Mouse (Mus musculus): ENCODE measurements at regions not wholly inside any gene's neighbourhood (a gene's known extent, or its start where the extent isn't known, plus 50 kb on each side); places are given as distances from the start of the nearest gene placed in this dataset.
A peak's percentile ranks its signal among the peaks of the same experiment; 100 is the strongest.

- TF ChIP-seq POLR2A (IDR thresholded peaks at IDR 0.05; ENCODE audit: low read depth, low read length), result no peak
- TF ChIP-seq CTCF (IDR thresholded peaks at IDR 0.05; ENCODE audit: borderline replicate concordance, insufficient read depth, low read length), result no peak
- H3K4me1 ChIP-seq (ENCODE audit: control insufficient read depth, insufficient read depth, low read length), result no peaks in the 10 kb centered on the region
- H3K27ac ChIP-seq (ENCODE audit: insufficient read depth, low read length), result no peak overlapping the region
- no peak overlapping the region for H3K4me3 ChIP-seq (ENCODE audit: insufficient read depth, low read length)
Observed at GRCm38 (mm10) chr14:98767481-98767880, 226.6 kb downstream of the Rpl36a-ps1 start.

DNA sequence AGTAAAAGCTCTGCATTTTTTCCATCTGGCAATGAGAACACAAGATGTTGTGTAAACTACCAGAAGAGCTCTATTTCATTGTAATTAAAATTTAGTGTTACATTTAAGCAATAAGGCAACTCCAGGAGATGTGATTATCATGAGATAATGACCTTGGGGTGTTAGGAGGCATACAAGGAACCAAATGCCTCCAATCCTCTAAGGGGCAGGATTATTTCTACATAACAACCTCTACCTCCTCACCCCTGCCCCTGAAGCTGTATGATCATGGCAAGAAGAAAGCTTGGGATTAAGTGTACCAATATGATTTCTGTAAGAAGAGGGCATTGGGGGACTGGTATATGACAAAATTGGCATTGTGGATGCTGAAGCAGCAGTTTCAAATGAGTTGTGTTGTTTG is 228.8 kb downstream of the Rpl36a-ps1 start:
- no peak for TF ChIP-seq CTCF (IDR thresholded peaks at IDR 0.05; ENCODE audit: borderline replicate concordance, insufficient read depth, low read length)
- TF ChIP-seq POLR2A (IDR thresholded peaks at IDR 0.05; ENCODE audit: low read depth, low read length), result no peak
- no peaks in the 10 kb centered on the region for H3K4me1 ChIP-seq (ENCODE audit: control insufficient read depth, insufficient read depth, low read length)
- H3K4me3 ChIP-seq (ENCODE audit: insufficient read depth, low read length), result no peak overlapping the region
- H3K27ac ChIP-seq (ENCODE audit: insufficient read depth, low read length), result no peak overlapping the region

DNA sequence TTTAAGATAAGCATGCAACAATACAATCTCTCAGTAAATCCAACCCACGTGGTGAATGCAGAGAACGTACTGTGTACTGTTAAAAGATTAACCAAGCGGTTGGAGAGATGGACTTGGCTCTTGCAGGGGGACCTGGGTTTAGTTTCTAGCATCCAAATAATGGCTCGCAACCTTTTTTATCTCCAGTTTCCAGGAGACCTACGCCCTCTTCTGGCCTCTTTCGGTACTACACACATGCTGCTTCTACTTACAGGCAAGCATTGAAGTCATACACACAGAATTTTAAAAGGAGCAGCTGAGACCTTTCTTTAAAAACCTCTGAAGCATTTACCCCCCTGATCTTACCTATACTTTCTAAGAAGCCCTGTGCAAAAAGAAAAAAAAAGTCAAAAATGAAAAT is 243.4 kb downstream of the Rpl36a-ps1 start:
- Histone ChIP-seq H3K27ac (ENCODE audit: insufficient read depth, low read length) (no peak overlapping the region), H3K4me1 (ENCODE audit: control insufficient read depth, insufficient read depth, low read length) (no peaks in the 10 kb centered on the region), H3K4me3 (ENCODE audit: insufficient read depth, low read length) (no peak overlapping the region)
- TF ChIP-seq CTCF (IDR thresholded peaks at IDR 0.05; ENCODE audit: borderline replicate concordance, insufficient read depth, low read length) (no peak), POLR2A (IDR thresholded peaks at IDR 0.05; ENCODE audit: low read depth, low read length) (no peak)

DNA sequence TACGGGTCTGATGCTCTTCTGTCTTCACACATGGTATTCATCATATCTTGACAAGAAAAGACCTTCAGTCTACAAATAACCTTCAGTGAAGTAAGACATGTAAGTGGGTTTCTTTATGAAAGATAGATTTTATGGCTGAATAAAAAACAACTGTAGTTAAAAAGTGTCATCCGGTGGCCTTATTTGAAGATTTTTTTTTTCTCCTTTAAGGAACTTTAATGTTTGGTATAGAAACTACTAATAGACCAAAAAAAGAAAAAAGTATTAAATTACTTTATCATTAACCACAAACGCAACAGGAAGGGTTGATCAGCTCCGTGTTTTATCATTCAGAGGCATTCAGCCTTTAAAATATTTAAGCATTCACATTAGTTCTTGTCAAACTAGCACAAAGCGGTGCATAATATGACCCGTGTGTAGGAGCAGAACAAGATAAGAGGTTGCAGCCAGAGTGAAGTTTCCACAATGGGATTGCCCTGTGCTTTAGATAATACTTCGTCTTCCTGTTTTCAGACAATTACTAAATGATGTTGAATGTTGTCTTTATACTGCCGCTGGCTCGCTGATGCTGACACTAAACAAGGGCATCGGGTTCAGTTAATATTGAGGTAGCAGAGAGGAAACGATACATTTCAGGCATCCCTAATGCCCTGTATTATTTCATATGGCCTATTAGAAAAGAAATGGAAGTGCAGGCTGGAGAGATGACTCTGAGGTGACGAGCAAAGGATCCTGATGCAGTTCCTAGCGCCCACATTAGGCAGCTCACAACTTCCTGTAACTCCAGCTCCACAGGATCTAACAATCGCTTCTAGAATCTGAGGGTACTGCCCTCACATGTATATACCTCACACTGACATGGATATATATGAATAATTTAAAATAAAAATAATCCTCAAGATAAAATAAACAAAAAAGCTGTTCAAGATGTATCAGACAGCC is 244.8 kb downstream of the Rpl36a-ps1 start:
- H3K4me3 ChIP-seq (ENCODE audit: insufficient read depth, low read length), result no peak overlapping the region
- TF ChIP-seq POLR2A (IDR thresholded peaks at IDR 0.05; ENCODE audit: low read depth, low read length), result no peak
- no peak for TF ChIP-seq CTCF (IDR thresholded peaks at IDR 0.05; ENCODE audit: borderline replicate concordance, insufficient read depth, low read length)
- no peak overlapping the region for H3K27ac ChIP-seq (ENCODE audit: insufficient read depth, low read length)
- no peaks in the 10 kb centered on the region for H3K4me1 ChIP-seq (ENCODE audit: control insufficient read depth, insufficient read depth, low read length)

- H3K27ac ChIP-seq (ENCODE audit: insufficient read depth, low read length), result no peak overlapping the region
- TF ChIP-seq CTCF (IDR thresholded peaks at IDR 0.05; ENCODE audit: borderline replicate concordance, insufficient read depth, low read length) (no peak), POLR2A (IDR thresholded peaks at IDR 0.05; ENCODE audit: low read depth, low read length) (no peak)
- H3K4me3 ChIP-seq (ENCODE audit: insufficient read depth, low read length), result no peak overlapping the region
- H3K4me1 ChIP-seq (ENCODE audit: control insufficient read depth, insufficient read depth, low read length), result no peaks in the 10 kb centered on the region
Observed at GRCm38 (mm10) chr14:98747159-98747775, 246.9 kb downstream of the Rpl36a-ps1 start.

GRCm38 (mm10) chr14:98730375-98730774 is 263.7 kb downstream of the Rpl36a-ps1 start:
- no peak overlapping the region for H3K4me3 ChIP-seq (ENCODE audit: insufficient read depth, low read length)
- no peak for TF ChIP-seq POLR2A (IDR thresholded peaks at IDR 0.05; ENCODE audit: low read depth, low read length)
- TF ChIP-seq CTCF (IDR thresholded peaks at IDR 0.05; ENCODE audit: borderline replicate concordance, insufficient read depth, low read length), result no peak
- no peaks in the 10 kb centered on the region for H3K4me1 ChIP-seq (ENCODE audit: control insufficient read depth, insufficient read depth, low read length)
- no peak overlapping the region for H3K27ac ChIP-seq (ENCODE audit: insufficient read depth, low read length)

- Histone ChIP-seq H3K27ac (ENCODE audit: insufficient read depth, low read length) (no peak overlapping the region), H3K4me3 (ENCODE audit: insufficient read depth, low read length) (no peak overlapping the region), H3K4me1 (ENCODE audit: control insufficient read depth, insufficient read depth, low read length) (no peaks in the 10 kb centered on the region)
- TF ChIP-seq POLR2A (IDR thresholded peaks at IDR 0.05; ENCODE audit: low read depth, low read length), result no peak
- no peak for TF ChIP-seq CTCF (IDR thresholded peaks at IDR 0.05; ENCODE audit: borderline replicate concordance, insufficient read depth, low read length)
Observed at GRCm38 (mm10) chr14:98728863-98729262, 265.3 kb downstream of the Rpl36a-ps1 start.

DNA sequence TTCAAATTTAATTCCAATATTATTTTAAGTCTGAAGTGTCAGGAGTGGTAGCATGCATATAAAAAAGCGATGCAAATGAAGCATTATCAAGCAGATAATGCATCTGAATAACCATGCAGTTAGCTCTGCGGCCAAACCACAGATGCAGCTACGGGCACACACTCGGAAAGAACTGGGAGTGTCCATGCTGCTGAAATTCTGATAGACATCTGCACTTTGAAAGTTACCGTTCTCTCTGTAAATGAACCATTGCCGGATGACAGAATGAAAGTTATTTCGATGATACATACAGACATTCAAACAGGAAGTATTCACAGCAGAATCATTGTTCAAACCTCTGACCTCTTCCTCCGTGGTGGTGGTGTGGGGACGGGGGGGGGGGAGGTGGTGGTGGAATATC is 271.6 kb downstream of the Rpl36a-ps1 start:
- Histone ChIP-seq H3K4me3 (ENCODE audit: insufficient read depth, low read length) (no peak overlapping the region), H3K27ac (ENCODE audit: insufficient read depth, low read length) (no peak overlapping the region), H3K4me1 (ENCODE audit: control insufficient read depth, insufficient read depth, low read length) (no peaks in the 10 kb centered on the region)
- TF ChIP-seq CTCF (IDR thresholded peaks at IDR 0.05; ENCODE audit: borderline replicate concordance, insufficient read depth, low read length) (no peak), POLR2A (IDR thresholded peaks at IDR 0.05; ENCODE audit: low read depth, low read length) (no peak)

DNA sequence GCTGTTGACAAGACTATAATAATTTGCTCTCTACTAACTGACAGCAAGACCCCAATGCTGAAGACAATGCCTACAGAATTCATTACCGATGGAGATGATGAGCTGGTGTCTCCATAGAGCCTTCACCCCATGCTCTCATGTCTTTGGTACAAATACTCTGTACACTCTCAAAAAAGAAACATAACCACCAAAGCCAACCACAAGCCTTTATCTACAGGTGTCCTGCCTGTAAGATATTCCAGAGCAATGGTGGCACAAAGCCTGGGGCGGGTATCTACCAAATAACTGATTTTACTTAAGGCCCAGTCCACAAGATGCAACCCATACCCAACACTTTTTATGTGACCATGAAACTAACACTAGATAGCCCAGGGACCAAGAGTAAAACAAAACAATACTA is 273.1 kb downstream of the Rpl36a-ps1 start:
- TF ChIP-seq POLR2A (IDR thresholded peaks at IDR 0.05; ENCODE audit: low read depth, low read length), result no peak
- no peak for TF ChIP-seq CTCF (IDR thresholded peaks at IDR 0.05; ENCODE audit: borderline replicate concordance, insufficient read depth, low read length)
- H3K4me1 ChIP-seq (ENCODE audit: control insufficient read depth, insufficient read depth, low read length), result no peaks in the 10 kb centered on the region
- no peak overlapping the region for H3K27ac ChIP-seq (ENCODE audit: insufficient read depth, low read length)
- H3K4me3 ChIP-seq (ENCODE audit: insufficient read depth, low read length), result no peak overlapping the region

DNA sequence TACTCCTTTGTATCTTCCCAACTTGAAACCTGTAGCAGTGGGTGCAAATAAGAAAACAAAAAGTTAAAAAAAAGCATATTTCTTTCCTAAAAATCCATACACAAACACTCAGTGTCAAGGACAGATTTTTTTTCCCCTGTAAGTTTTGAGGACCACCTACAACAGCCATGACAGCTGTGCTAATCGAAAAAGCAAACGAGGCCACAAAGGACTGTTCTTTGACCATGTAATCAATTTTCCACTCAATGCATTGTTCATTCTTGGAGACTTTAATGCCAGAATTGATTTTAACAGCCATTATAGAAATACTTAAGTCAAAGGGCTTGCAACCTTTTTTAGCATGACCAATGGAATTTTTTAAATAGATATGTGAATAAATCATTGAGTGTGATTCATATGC is 286.1 kb downstream of the Rpl36a-ps1 start:
- H3K27ac ChIP-seq (ENCODE audit: insufficient read depth, low read length), result peak overlapping the region; percentile 65; the same call in 1 of the 2 replicates
- no peak for TF ChIP-seq CTCF (IDR thresholded peaks at IDR 0.05; ENCODE audit: borderline replicate concordance, insufficient read depth, low read length)
- no peak for TF ChIP-seq POLR2A (IDR thresholded peaks at IDR 0.05; ENCODE audit: low read depth, low read length)
- H3K4me3 ChIP-seq (ENCODE audit: insufficient read depth, low read length), result no peak overlapping the region
- peaks cover 2% of the 10 kb centered on the region; the same call in 1 of the 2 replicates for H3K4me1 ChIP-seq (ENCODE audit: control insufficient read depth, insufficient read depth, low read length)
